Mouse (Mus musculus) cerebellum, postnatal 4 days (tissue): Measurements from ENCODE around the gene Kirrel3.

ENCODE experiments used
- DNase-seq, 2 experiments: peaks; one replicate each; pipeline ENCODE4 v3.0.0; 2022; ENCODE audit warnings: low spot score in 2 of 2, mixed read lengths in 1 of 2

Gene Kirrel3

DNA sequence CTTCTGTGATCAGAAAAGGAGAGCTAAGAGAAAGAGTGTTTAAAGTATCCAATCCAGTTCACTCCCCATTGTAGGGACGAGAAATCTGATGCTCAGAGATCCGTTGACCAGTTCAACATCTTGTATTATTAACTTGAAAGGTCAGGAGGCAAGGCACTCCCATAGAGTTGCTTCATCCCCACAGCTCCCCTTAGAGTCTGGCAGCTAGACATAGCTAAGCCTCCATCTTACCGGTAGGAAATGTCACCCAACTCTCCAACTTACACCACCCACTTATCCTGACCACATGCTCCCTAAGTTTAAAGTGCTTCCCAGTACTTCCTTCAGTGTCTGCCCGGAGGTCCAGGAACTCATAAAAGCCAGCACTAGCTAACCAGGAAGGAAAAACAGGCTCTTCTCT is 202.7 kb downstream of the Kirrel3 start:
- no peak for DNase-seq

DNA sequence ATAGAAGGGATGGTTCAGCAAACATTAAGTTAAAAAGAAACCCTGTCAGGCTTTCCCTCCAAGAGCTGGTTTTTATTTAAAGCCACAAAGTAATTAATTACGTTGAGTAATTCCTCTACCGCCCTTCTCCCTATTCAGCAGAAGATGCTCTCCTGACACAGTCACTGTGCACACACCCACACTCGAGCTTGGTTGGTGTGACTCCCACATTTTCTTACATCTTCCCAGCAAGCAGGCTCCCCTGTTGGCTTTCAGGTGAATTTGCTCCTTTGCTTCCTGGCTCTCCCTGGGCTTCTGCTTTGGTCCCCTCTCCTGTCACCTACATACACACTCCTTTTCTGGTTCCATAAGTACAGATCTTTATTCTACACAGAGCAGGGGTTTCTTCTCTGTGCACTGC is 203.7 kb downstream of the Kirrel3 start:
- no peak for DNase-seq

DNA sequence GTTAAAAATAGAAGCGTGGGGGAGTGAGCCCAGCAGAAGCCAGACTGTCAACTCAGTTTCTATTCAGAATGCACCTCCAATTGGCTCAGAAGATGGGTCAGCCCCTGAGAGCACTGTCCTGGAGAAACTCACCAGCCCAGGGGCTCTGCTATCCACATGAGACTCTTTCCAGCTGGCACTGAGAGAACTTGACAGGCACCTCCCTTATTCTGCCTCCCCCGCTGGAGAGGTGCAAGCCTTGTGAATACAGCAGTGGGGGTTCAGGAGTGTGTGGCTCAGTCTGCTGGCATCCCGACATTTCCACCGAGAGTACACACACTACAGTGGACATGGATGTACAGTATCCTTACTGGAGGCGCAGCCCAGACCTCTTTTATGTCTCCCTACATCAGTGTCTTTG is 210.0 kb downstream of the Kirrel3 start:
- no peak for DNase-seq

DNA sequence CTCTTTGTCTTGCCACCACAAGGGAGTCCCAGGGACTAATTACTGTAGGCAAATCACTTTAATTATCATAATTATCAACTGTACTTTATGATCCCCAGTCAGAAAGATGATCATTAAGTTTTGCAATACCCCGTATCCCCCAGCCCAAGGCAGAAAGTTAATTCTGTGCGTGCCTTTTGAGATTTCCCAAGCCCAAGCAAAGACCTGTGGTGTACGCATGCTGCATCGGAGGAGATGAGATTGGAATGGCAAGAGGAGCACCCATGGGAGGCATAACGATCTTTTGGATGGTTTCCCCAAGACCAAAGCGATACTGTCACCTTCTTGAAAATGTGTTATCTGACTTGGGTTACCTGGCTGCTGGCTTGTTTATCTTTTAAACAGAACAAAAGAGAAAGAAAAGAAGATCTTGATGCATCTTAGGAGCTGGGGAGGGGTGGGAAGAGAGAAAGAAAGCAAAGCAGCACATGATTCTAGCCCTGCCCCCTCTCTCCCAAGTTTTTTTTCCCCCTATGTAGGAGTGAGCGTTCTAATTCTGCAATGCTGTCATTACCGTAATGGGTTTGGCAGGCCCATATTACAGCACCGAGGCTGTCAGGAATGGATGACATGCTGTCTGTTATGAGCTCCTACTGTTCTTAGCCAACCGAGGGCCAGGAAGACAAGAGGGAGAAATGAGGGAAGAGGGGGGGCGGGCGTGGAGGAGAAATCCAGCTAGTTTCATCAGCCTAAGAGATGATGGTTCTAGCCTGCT is 218.0 kb downstream of the Kirrel3 start:
- DNase-seq, result no peak

DNA sequence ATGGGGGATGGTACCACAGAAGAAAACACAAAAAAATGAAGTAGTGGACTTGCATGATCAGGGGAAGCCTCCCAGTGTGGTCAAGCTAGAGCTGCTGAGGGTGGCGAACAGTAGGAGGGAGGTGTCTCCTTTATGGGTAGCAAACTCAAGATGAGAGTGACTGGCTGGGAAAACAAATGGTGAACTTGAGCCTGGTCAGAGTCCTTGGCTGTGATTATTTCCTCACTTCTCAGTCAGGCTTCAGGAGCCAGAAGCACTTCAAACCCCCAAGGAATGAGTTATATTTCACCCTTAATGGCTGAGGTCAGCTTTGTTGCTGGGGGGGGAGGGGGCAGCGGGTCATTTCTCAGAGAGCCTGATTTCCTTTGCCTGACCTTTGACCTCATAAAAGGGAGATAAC is 218.7 kb downstream of the Kirrel3 start:
- DNase-seq, result no peak

DNA sequence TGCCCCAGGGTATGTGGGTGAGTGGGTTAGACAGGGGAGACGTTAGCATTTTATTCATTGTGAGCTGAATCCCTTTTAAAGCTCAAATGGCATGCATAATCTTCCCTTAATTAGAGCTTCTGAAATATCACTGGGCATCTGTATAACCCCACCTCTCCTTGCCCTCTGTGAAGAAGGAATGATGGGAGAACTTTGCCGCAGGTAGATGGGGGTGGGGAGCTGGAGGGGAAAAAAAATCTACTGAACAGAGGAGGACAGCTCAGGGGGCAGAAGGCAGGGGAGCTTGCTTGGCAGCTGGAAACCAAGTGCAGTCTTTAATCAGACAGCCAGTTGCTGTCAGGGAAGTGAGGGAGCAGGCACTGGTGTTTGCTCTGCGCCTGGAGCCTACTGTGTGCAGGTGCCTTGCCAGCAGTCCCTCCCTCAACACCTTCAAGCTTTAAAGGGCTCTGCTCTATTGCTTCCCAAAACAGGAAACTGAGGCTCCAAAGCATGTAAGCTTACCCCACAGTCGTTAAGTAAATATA is 220.7 kb downstream of the Kirrel3 start:
- DNase-seq, result no peak

DNA sequence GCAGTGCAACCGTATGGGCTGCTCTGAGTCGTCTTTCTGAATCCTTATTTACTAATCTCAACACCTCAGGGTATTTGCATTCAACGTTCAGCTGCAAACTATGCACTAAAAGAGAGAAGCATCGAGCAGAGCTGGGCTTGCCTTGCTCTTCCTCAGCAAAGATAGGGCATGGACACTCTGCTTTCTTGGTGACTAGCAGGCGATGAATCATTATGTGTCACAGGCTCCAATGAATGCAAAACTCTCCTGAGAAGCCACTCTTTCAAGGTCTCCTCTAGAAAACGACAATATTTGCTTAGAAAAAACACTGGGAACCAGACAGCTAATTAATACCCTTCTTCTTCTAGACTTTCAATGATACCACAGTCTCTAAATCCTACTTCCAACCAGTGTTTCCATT is 223.0 kb downstream of the Kirrel3 start:
- no peak for DNase-seq

DNA sequence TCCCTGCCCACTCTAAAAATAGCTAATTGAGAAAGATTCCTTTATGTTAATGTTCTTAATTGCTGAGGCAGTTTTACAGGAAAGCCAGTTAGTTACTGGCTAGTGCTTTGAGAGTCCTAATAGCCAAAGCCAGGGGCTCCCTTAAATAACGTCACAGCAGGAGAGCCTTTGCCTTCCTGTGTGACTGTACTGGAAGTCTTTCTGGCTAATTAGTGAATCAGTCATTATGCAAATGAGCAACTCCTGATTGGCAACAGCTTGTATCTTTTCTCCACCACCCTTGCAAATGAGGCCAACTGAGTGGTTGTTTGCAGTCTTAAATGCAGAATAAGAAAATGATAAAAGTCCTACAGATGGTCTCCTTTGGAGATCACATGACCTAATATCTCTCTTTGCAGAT is 226.3 kb downstream of the Kirrel3 start:
- DNase-seq, result no peak

DNA sequence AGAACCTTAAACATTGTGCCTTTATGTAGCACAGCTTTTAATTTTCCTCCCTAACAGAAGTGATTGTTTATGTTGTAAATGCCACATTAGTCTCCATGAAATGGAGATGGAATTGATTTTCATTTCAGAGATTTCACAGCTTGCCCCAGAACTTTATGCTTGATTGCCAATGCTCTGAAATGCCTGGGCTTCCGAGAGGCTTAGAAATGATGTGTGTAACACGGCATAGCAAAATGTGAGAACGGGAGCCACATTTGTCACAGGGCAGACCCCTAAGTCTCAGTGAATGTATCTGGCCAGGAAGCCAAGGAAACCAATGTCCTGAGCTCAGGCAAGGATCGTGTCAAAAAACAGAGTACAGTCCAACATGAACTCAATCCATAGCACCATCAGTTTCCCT is 227.3 kb downstream of the Kirrel3 start:
- DNase-seq, result no peak

DNA sequence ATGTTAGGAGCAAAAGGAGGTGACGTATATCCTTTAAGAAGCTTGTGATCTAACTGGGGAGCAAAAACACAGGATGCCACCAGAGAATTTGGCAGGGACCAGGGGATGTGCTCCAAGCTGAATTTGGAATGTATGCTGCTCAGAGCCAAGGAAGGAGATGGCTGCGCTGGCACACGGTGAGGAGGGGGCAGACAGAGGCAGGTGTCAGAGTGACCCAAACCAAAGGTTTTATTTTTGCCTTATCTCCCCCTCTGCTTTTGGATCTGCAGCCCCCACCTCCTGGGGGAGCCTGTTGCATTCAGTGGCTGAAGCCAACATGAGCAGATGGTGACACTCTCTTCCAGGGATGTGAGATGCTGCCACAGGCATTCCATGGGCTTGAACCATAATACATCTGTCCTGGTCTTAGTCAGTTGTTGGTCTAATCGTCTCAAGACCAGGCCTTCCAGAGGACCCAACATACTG is 227.8 kb downstream of the Kirrel3 start:
- DNase-seq, result no peak

DNA sequence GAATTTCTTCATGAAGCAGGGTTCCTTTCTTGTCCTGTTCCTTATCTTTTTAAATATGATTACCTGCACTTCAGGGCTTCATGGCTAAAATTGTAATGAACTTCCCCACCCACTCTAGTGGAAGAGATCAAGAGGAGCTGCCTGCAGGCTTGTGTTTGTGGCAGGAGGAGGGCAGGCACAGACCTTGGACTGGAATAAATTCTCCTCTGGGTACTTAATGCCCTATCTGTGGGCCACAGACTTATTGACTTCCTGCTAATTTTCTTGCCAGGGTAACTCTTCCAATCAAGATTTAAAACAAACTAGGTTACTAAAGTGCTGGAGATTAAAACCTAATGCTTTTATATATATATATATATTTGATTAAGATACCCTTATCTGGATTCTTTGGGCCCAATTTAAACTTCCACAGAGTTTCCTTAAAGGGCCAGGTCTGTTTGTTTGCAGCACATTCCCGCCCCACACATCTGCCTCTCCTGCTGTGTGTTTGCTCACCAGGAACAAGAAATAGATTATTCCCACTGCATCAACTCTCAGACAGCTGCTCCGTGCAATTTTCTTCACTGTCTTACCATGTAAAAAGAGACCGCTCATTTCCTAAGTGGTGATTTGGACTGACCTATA is 229.4 kb downstream of the Kirrel3 start:
- DNase-seq, result no peak

DNA sequence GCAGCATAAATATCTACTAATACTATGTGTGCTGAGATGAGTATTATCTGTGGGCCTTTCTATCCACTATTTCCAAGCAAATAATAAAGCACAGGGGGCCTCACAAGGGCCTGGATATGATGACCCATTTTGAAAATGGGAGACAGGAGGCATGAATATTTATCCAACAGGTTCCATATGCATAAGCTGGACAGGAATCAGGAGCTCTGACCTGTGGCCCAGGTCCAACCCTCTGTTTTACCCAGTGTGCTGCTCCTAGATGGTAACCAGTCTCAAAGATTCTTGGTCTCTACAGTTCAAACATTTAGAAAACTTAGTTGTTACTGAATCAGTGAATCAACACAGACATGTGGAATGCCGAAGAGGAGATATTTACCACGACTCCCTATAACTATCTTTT is 230.8 kb downstream of the Kirrel3 start:
- DNase-seq, result no peak

DNA sequence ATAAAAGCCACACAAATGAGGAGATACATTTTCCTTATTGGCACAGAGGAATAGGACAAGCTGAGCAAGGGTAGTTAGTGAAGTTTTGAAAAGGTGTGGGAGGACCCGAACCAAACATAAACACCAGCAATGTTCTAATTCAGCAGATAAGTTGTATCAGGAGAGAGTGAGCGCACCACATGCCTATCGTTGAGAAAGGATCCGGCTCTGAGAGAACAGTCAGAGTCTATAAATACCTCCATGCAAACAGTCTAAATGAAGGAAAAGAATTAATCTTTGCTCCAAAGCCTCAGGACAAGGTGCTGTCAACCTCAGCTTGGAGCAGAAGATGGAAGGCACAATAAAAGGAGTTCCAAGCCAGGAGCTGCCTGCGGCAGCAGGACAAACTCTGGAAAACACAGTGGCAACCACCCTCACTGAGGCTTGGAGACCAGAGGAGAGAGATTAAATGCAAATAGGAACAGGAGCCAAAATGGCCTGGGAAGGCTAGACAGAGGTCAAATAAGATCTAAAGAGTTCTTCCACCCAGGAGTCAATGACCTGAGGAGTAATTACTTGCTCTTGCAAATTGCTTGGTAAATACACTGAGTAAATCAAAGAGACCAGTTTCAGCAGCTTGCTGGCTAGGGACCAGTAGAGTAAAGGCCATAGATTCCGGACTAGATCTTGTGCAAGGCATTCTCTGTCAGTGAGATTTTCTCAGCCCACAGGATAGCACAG is 235.9 kb downstream of the Kirrel3 start:
- DNase-seq, result no peak

DNA sequence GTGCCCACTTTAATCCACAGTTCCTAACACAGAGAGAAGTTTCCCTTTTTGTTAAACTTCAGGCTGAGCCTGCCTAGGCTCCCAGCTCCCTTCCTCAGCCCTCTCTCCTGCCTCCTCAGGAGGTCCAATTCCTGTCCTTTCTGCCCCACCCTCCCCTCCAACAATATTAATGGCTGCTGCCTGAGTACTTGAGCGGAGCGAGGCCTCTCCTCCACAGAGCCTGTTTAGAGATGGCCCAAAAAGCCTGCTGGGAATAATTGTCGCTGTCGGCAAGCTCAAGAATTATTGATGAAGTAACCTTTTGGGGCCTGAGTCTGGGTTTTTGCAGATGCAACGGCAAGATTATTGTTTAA is 236.5 kb downstream of the Kirrel3 start:
- no peak for DNase-seq

DNA sequence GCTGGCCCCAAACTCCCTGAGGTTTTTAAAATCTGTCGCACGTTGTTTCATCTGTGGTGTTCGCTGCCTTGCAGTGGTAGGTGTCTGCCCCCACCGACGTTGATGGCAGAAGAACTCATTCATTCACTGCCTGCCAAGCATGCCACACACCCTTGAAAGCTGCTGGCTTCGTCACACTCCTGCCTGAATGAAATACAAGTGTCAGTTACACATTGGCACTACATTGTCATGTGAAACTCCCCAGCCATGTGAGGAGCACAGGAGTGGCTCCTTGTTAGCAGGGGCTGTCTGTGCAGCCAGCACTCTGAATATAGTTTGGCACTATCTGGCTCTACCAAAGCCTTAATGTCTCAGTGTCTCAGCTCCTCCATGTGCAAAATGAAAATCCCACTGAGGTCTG is 246.8 kb downstream of the Kirrel3 start:
- DNase-seq, result no peak

DNA sequence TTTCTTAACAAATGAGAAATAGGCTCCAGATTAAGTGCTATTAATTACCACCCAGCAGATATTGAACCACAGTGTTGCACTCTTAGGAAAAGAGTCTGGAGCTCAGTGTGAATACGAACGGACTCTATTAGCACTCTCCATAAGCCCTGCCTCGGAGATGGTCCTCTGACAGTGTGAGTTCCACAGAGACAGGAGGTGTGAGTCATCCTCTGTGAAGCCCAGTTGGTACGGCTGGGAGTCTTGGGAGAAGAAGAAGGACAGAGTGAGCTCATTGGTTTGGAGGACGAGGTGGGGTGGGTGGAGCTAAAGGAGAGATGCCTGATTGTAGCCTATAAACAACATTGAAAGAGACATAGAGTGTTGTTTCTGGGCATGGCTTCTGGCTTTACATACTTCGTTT is 247.9 kb downstream of the Kirrel3 start:
- DNase-seq, result no peak

DNA sequence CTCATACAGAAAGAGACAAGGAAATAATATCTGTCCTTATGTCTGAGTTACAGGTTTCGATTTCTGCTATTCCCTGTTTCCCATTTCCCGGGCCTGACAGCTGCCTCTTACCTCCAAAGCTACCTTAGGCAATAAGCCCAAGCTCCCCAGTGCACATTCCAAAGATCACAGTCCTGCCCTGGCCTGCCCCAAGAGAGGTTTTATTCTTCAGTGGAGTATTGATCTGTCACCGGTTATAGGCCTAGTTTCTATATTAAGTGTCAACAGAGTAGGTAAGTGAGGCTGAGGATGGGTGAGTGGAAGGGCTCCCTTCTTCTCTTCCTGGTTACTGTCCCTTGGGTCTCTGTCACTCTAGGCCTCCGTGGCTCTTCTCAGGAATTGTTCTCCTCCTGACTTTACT is 249.3 kb downstream of the Kirrel3 start:
- DNase-seq, result no peak

DNA sequence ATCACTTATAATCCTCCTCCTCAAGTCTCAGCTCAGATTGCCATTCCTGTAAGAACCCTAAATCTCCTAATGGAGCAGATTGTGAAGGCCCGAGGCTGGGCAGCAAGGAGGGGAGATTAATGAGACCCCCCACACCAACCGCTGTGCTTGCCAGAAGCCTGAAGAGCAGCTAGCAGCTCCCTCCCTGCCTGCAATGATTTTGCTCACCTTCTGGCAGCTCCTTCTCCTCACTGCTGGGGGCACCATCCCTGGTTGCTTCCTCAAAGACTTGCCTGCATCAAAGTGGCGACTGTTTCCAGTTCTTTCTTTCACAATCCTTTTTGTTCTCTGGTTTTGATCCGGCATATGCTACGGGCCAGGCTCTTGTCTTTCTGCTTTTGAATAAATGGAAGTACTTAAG is 253.7 kb downstream of the Kirrel3 start:
- DNase-seq, result no peak

DNA sequence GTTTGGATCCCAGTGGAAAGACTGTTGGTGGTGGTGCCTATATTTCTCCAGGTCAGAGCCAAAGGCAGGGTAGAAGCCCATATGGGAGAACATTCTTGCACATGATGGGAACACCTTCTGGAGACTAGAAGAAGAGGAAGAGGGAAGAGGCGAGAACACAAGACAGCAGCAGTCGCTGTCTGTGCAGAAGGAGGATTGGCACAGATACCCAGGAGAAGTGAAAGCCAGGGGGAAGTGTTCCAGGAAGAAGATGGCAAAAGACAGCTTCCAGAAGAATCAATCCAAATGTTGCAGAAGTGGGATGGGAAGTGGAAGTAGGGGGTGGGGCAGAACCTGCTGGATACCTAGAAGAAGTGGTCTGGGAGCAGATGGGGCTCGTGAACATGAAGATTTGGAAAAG is 255.1 kb downstream of the Kirrel3 start:
- no peak for DNase-seq

DNA sequence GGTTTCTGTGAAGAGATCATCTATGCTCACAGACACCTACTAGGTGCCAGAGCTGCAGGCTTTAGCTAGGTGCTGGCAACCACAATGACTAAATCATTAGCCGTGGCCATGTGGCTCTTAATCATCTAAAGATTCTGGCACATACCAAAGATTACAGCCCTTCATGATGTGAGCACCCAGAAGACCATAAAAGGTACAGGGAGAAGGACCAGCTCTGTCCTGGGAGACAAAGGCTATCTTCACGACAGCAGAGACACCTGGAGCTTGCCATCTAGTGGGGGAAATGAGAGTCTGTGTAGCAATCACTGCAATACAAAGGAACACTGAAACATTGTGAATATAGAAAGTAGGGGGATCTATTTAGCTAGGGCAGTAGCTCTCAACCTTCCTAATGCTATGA is 262.3 kb downstream of the Kirrel3 start:
- no peak for DNase-seq

DNA sequence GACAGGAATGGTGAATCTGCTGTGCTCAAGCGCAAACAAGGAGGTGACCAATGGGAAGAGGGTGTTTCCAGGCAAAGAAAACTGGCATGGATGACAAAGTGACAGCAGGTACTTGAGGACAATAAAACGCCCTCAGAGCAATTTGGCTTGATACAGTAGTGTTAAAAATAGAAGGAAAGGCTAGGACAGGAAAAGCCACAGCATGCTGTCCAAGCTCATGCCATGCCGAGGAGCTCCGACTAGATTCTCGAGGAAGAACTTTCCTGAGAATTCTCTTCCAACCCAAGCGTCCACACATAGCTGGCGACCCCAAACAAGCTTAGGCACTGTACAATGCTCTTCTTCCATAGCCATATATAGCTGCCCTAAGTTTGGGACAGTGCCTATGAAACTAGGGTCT is 263.5 kb downstream of the Kirrel3 start:
- DNase-seq, result no peak

DNA sequence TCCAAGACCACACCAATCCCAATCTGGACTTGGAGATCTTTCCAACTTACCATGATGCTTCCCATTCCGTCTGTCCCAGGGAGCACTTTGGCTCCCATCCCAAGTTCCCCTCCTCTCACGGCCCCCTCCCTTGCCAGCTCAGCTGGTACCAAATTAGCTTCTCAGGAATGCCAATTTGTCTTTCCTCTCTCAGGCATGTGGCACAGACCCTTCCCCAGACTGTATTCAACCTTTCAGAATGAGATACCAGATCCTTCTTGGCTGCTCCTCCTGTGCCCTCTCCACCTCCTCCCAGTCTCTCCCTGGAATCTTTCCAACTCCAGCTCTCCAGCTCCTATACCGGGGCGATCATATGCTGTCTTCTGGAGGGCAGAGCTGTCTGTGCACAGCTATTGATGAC is 264.2 kb downstream of the Kirrel3 start:
- DNase-seq, result peak in 1 of 2 experiments; percentile 66

DNA sequence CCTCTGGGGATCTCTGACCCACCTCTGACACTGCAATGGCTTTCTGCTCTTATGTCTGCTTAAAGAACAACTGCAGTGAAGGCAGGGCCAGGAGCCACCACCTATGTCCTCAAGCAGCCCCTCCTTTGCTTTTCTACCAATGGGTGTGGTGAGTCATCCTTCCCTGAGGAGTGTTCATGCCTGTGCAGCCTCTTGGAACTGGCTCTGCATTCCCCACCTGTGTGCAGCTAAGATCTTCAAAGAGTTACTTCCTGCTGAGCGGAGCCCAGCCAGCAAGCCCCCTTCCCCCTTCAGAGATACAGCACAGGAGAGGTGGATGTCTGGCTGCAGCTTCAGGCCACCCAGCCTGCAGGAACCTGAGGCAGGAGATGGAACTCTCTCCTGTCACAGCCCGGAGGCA is 265.2 kb downstream of the Kirrel3 start:
- no peak for DNase-seq
